Mouse (Mus musculus): ENCODE results near the gene Mycl. TPM values are rescaled to one million over a fixed set of nuclear protein-coding genes. Genes with fewer than 3 reads are reported as not detected.
"Not testable (repeated sequence)": the region's sequence is repeated elsewhere in the genome, so short reads cannot be mapped to it uniquely, and the experiment has no call there.

Gene Mycl
- polyA plus RNA-seq, 1 experiment, result 0.02 TPM

- H3K4me3 ChIP-seq (replicated peaks), result no peak overlapping the region
- H3K36me3 ChIP-seq (ENCODE audit: control insufficient read depth), result no peaks in the 10 kb centered on the region
- TF ChIP-seq GATA1 (IDR thresholded peaks at IDR 0.05; ENCODE audit: low read length), result no peak
- TF ChIP-seq TAL1 (IDR thresholded peaks at IDR 0.05; ENCODE audit: low read length), result no peak
- peaks cover 24% of the 10 kb centered on the region for H3K27me3 ChIP-seq (ENCODE audit: control insufficient read depth)
- H3K9me3 ChIP-seq (ENCODE audit: control insufficient read depth, low read length), result no peaks in the 10 kb centered on the region
- H3K4me1 ChIP-seq (ENCODE audit: control insufficient read depth), result no peaks in the 10 kb centered on the region
These were observed 8.0 kb upstream of the Mycl start for GRCm38 (mm10) chr4:122987421-122987820.

- peaks cover 19% of the 10 kb centered on the region for H3K27me3 ChIP-seq (ENCODE audit: control insufficient read depth)
- not testable (repeated sequence) for H3K4me1 ChIP-seq (ENCODE audit: control insufficient read depth); H3K9me3 ChIP-seq (ENCODE audit: control insufficient read depth, low read length); H3K4me3 ChIP-seq (replicated peaks); H3K36me3 ChIP-seq (ENCODE audit: control insufficient read depth)
These were observed 7.4 kb upstream of the Mycl start for GRCm38 (mm10) chr4:122988004-122988403.

- Histone ChIP-seq H3K27me3 (ENCODE audit: control insufficient read depth) (peaks cover 22% of the 10 kb centered on the region), H3K9me3 (ENCODE audit: control insufficient read depth, low read length) (no peaks in the 10 kb centered on the region; the same call in 1 of the 2 replicates), H3K4me1 (ENCODE audit: control insufficient read depth) (peaks cover 9% of the 10 kb centered on the region), H3K36me3 (ENCODE audit: control insufficient read depth) (no peaks in the 10 kb centered on the region), H3K4me3 (replicated peaks) (no peak overlapping the region)
- no peak for TF ChIP-seq GATA1 (IDR thresholded peaks at IDR 0.05; ENCODE audit: low read length)
These were observed 4.3 kb upstream of the Mycl start for GRCm38 (mm10) chr4:122991177-122991576.

GRCm38 (mm10) chr4:122992276-122992675 is 3.2 kb upstream of the Mycl start:
- TF ChIP-seq TAL1 (IDR thresholded peaks at IDR 0.05; ENCODE audit: low read length), result no peak
- Histone ChIP-seq H3K4me1 (ENCODE audit: control insufficient read depth) (peaks cover 12% of the 10 kb centered on the region), H3K4me3 (replicated peaks) (no peak overlapping the region)

GRCm38 (mm10) chr4:122996221-122996617 is 767 bp downstream of the Mycl start:
- H3K9me3 ChIP-seq (ENCODE audit: control insufficient read depth, low read length), result no peaks in the 10 kb centered on the region; the same call in 1 of the 2 replicates
- H3K4me3 ChIP-seq (replicated peaks), result peak overlapping the region; percentile 52
- H3K27me3 ChIP-seq (ENCODE audit: control insufficient read depth), result peaks cover 69% of the 10 kb centered on the region
- TF ChIP-seq GATA1 (IDR thresholded peaks at IDR 0.05; ENCODE audit: low read length), result no peak
- no peak for TF ChIP-seq TAL1 (IDR thresholded peaks at IDR 0.05; ENCODE audit: low read length)
- peaks cover 12% of the 10 kb centered on the region for H3K4me1 ChIP-seq (ENCODE audit: control insufficient read depth)
- no peaks in the 10 kb centered on the region for H3K36me3 ChIP-seq (ENCODE audit: control insufficient read depth)

More at GRCm38 (mm10) chr4:122992276-122992675, 3.2 kb upstream of the Mycl start:
- peaks cover 33% of the 10 kb centered on the region for H3K27me3 ChIP-seq (ENCODE audit: control insufficient read depth)
- H3K36me3 ChIP-seq (ENCODE audit: control insufficient read depth), result no peaks in the 10 kb centered on the region
- no peaks in the 10 kb centered on the region; the same call in 1 of the 2 replicates for H3K9me3 ChIP-seq (ENCODE audit: control insufficient read depth, low read length)

- H3K36me3 ChIP-seq (ENCODE audit: control insufficient read depth), result no peaks in the 10 kb centered on the region
- peaks cover 12% of the 10 kb centered on the region for H3K4me1 ChIP-seq (ENCODE audit: control insufficient read depth)
- no peaks in the 10 kb centered on the region; the same call in 1 of the 2 replicates for H3K9me3 ChIP-seq (ENCODE audit: control insufficient read depth, low read length)
- TF ChIP-seq TAL1 (IDR thresholded peaks at IDR 0.05; ENCODE audit: low read length), result no peak
- TF ChIP-seq GATA1 (IDR thresholded peaks at IDR 0.05; ENCODE audit: low read length), result no peak
- H3K27me3 ChIP-seq (ENCODE audit: control insufficient read depth), result peaks cover 70% of the 10 kb centered on the region
- H3K4me3 ChIP-seq (replicated peaks), result peak overlapping the region; percentile 52
These were observed 1.3 kb downstream of the Mycl start for GRCm38 (mm10) chr4:122996618-122997381.

GRCm38 (mm10) chr4:122998537-122999262 is 3.2 kb downstream of the Mycl start:
- H3K4me3 ChIP-seq (replicated peaks), result no peak overlapping the region
- H3K4me1 ChIP-seq (ENCODE audit: control insufficient read depth), result peaks cover 12% of the 10 kb centered on the region
- TF ChIP-seq GATA1 (IDR thresholded peaks at IDR 0.05; ENCODE audit: low read length) (no peak), TAL1 (IDR thresholded peaks at IDR 0.05; ENCODE audit: low read length) (no peak)
- peaks cover 71% of the 10 kb centered on the region for H3K27me3 ChIP-seq (ENCODE audit: control insufficient read depth)
- H3K36me3 ChIP-seq (ENCODE audit: control insufficient read depth), result no peaks in the 10 kb centered on the region
- H3K9me3 ChIP-seq (ENCODE audit: control insufficient read depth, low read length), result no peaks in the 10 kb centered on the region; the same call in 1 of the 2 replicates

- H3K9me3 ChIP-seq (ENCODE audit: control insufficient read depth, low read length), result no peaks in the 10 kb centered on the region; the same call in 1 of the 2 replicates
- H3K36me3 ChIP-seq (ENCODE audit: control insufficient read depth), result no peaks in the 10 kb centered on the region
- peaks cover 12% of the 10 kb centered on the region for H3K4me1 ChIP-seq (ENCODE audit: control insufficient read depth)
- peaks cover 71% of the 10 kb centered on the region for H3K27me3 ChIP-seq (ENCODE audit: control insufficient read depth)
- TF ChIP-seq TAL1 (IDR thresholded peaks at IDR 0.05; ENCODE audit: low read length) (no peak), GATA1 (IDR thresholded peaks at IDR 0.05; ENCODE audit: low read length) (no peak)
- no peak overlapping the region for H3K4me3 ChIP-seq (replicated peaks)
These were observed 3.8 kb downstream of the Mycl start for GRCm38 (mm10) chr4:122999263-122999691.

- H3K27me3 ChIP-seq (ENCODE audit: control insufficient read depth), result peaks cover 63% of the 10 kb centered on the region
- TF ChIP-seq GATA1 (IDR thresholded peaks at IDR 0.05; ENCODE audit: low read length) (no peak), TAL1 (IDR thresholded peaks at IDR 0.05; ENCODE audit: low read length) (no peak)
These were observed 4.7 kb downstream of the Mycl start for GRCm38 (mm10) chr4:123000130-123000529.

More at GRCm38 (mm10) chr4:123000130-123000529, 4.7 kb downstream of the Mycl start:
- no peaks in the 10 kb centered on the region for H3K36me3 ChIP-seq (ENCODE audit: control insufficient read depth)
- H3K4me1 ChIP-seq (ENCODE audit: control insufficient read depth), result peaks cover 12% of the 10 kb centered on the region
- no peak overlapping the region for H3K4me3 ChIP-seq (replicated peaks)
- no peaks in the 10 kb centered on the region; the same call in 1 of the 2 replicates for H3K9me3 ChIP-seq (ENCODE audit: control insufficient read depth, low read length)
